Mouse (Mus musculus): ENCODE results near the gene E2f3. TPM values are rescaled to one million over a fixed set of nuclear protein-coding genes. Genes with fewer than 3 reads are reported as not detected.

E2f3 gene
- polyA plus RNA-seq, 1 experiment from 2014 or later = 4.7 TPM

GRCm38 (mm10) chr13:29973610-29974009 lies 12.3 kb downstream of the E2f3 start:
- no peak for ATAC-seq (replicated peaks)
- Histone ChIP-seq H3K4me3 (no peak overlapping the region), H3K4me2 (no peak overlapping the region), H3K36me3 (replicated peaks) (no peaks in the 10 kb centered on the region), H3K27me3 (replicated peaks) (no peaks in the 10 kb centered on the region), H3K27ac (no peak overlapping the region), H3K4me1 (no peaks in the 10 kb centered on the region), H3K9ac (no peak overlapping the region), H3K9me3 (no peaks in the 10 kb centered on the region)
- WGBS = 96% methylated on average over 6 of the region's 6 CpGs

GRCm38 (mm10) chr13:29970333-29970732 lies 15.5 kb downstream of the E2f3 start:
- no peak overlapping the region for H3K4me3 ChIP-seq
- no peak overlapping the region for H3K4me2 ChIP-seq
- no peaks in the 10 kb centered on the region for H3K4me1 ChIP-seq
- H3K27ac ChIP-seq = no peak overlapping the region
- ATAC-seq (replicated peaks) = no peak
- WGBS = 97% methylated on average over 7 of the region's 7 CpGs
- no peaks in the 10 kb centered on the region for H3K36me3 ChIP-seq (replicated peaks)
- H3K9ac ChIP-seq = no peak overlapping the region
- no peaks in the 10 kb centered on the region for H3K9me3 ChIP-seq
- no peaks in the 10 kb centered on the region for H3K27me3 ChIP-seq (replicated peaks)

- Histone ChIP-seq H3K27ac (no peak overlapping the region), H3K27me3 (replicated peaks) (no peaks in the 10 kb centered on the region), H3K4me3 (no peak overlapping the region), H3K36me3 (replicated peaks) (no peaks in the 10 kb centered on the region), H3K9ac (no peak overlapping the region), H3K4me1 (no peaks in the 10 kb centered on the region), H3K9me3 (no peaks in the 10 kb centered on the region), H3K4me2 (no peak overlapping the region)
- no peak for ATAC-seq (replicated peaks)
- WGBS = 94% methylated on average over 7 of the region's 7 CpGs
These were observed 17.2 kb downstream of the E2f3 start for GRCm38 (mm10) chr13:29968636-29969035.

- ATAC-seq (replicated peaks) = no peak
- no peak overlapping the region for H3K4me3 ChIP-seq
- WGBS = 94% methylated on average over 5 of the region's 5 CpGs
These were observed 18.5 kb downstream of the E2f3 start for GRCm38 (mm10) chr13:29967367-29967766.

GRCm38 (mm10) chr13:29966966-29967365 lies 18.9 kb downstream of the E2f3 start:
- Histone ChIP-seq H3K27me3 (replicated peaks) (no peaks in the 10 kb centered on the region), H3K36me3 (replicated peaks) (no peaks in the 10 kb centered on the region), H3K4me1 (no peaks in the 10 kb centered on the region), H3K9me3 (no peaks in the 10 kb centered on the region), H3K27ac (no peak overlapping the region), H3K9ac (no peak overlapping the region), H3K4me2 (no peak overlapping the region), H3K4me3 (no peak overlapping the region)
- over 99% methylated on average over 8 of the region's 8 CpGs for WGBS
- no peak for ATAC-seq (replicated peaks)

More at GRCm38 (mm10) chr13:29967367-29967766, 18.5 kb downstream of the E2f3 start:
- H3K9ac ChIP-seq = no peak overlapping the region
- no peak overlapping the region for H3K27ac ChIP-seq
- H3K36me3 ChIP-seq (replicated peaks) = no peaks in the 10 kb centered on the region
- no peaks in the 10 kb centered on the region for H3K4me1 ChIP-seq
- H3K4me2 ChIP-seq = no peak overlapping the region
- no peaks in the 10 kb centered on the region for H3K9me3 ChIP-seq
- no peaks in the 10 kb centered on the region for H3K27me3 ChIP-seq (replicated peaks)

GRCm38 (mm10) chr13:29964087-29964486 lies 21.8 kb downstream of the E2f3 start:
- ATAC-seq (replicated peaks) = no peak
- H3K4me1 ChIP-seq = no peaks in the 10 kb centered on the region
- H3K36me3 ChIP-seq (replicated peaks) = no peaks in the 10 kb centered on the region
- no peaks in the 10 kb centered on the region for H3K9me3 ChIP-seq
- H3K4me3 ChIP-seq = no peak overlapping the region
- H3K4me2 ChIP-seq = no peak overlapping the region
- WGBS = 97% methylated on average over 6 of the region's 6 CpGs
- H3K9ac ChIP-seq = no peak overlapping the region
- no peak overlapping the region for H3K27ac ChIP-seq
- H3K27me3 ChIP-seq (replicated peaks) = no peaks in the 10 kb centered on the region

DNA sequence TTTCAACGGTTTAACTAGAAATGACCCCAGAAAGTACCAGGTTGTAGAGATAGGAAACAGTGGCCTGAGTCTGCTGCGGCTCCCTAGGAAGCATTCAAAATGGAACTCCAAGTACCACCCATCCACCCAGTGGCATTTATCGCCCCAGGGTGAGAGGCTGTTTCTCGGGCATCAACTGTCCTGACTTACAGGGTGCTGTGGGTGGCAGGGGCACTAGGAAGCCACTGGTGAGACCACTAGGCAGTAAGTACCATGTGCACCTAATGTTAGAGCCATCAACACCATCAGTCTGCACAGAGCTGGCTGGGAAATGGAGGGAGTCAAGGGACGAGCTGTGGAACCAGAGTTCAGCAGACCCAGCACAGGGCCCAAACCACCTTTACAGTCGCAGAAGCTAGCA lies 25.4 kb downstream of the E2f3 start:
- Histone ChIP-seq H3K4me1 (no peaks in the 10 kb centered on the region), H3K9me3 (no peaks in the 10 kb centered on the region), H3K9ac (no peak overlapping the region), H3K36me3 (replicated peaks) (no peaks in the 10 kb centered on the region), H3K4me3 (no peak overlapping the region), H3K27me3 (replicated peaks) (no peaks in the 10 kb centered on the region), H3K4me2 (no peak overlapping the region), H3K27ac (no peak overlapping the region)
- no peak for ATAC-seq (replicated peaks)
- 91% methylated on average over 6 of the region's 6 CpGs for WGBS

DNA sequence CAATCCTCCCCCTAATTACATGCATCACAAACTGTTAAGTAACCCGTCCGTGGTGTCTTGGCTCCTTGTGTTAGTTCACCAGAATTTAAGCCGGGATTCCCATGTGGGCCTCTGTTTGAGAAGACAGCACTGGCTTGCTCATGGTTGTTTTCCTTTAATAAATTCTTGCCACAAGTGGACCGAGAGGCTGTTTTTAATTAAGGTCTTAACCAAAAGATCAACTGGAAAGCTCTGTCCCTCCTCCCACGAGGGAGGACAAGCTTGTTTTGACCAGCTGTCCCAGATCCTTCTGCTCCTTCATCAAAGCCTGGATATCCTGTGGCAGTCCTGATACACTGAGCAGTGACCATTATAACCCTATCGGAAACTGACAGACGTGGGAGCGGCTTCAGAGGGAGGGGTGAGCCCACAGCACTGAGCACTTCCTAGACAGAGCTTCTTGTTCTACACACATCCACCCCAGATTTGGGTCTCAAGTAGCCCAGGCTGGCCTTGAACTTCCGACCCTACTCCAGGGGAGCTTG lies 28.1 kb downstream of the E2f3 start:
- 72% methylated on average over 9 of the region's 9 CpGs for WGBS
- H3K36me3 ChIP-seq (replicated peaks) = no peaks in the 10 kb centered on the region
- no peak overlapping the region for H3K27ac ChIP-seq

DNA sequence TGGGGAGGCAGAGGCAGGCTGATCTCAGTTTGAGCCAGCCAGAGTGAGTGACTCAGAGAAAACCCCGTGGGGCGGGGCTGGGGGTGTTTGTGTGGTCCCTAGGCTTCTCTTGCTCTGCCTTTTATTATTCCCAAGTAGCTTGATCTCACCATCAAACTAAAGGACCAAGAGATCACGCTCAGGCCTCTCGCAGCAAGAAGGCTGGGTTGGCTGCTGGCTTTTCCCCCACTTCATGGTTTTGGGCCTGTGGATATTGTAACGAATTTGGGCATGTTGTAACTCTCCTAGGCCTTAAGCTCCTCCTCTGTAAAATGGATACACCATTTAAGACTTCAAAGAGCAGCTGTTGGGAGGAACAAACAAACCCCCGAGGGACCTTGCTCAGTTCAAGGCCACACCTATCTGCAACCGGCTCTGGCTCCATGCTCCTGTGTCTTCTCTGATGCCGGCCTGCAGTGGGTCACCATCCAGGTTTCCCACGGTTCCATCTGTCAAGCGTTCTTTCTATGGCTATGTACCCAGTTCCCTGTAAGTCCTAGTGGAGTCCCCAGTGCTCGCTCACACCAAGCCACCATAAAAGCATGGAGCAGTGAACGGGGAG lies 28.9 kb downstream of the E2f3 start:
- Histone ChIP-seq H3K27me3 (replicated peaks) (no peaks in the 10 kb centered on the region), H3K4me3 (no peak overlapping the region), H3K4me2 (no peak overlapping the region), H3K4me1 (no peaks in the 10 kb centered on the region), H3K9ac (no peak overlapping the region), H3K27ac (no peak overlapping the region), H3K9me3 (no peaks in the 10 kb centered on the region), H3K36me3 (replicated peaks) (no peaks in the 10 kb centered on the region)
- no peak for ATAC-seq (replicated peaks)
- WGBS = 95% methylated on average over 12 of the region's 12 CpGs

More for the DNA sequence above, 28.1 kb downstream of the E2f3 start:
- Histone ChIP-seq H3K4me1 (no peaks in the 10 kb centered on the region), H3K9ac (no peak overlapping the region), H3K4me2 (no peak overlapping the region), H3K4me3 (no peak overlapping the region), H3K9me3 (no peaks in the 10 kb centered on the region), H3K27me3 (replicated peaks) (no peaks in the 10 kb centered on the region)
- ATAC-seq (replicated peaks) = no peak

DNA sequence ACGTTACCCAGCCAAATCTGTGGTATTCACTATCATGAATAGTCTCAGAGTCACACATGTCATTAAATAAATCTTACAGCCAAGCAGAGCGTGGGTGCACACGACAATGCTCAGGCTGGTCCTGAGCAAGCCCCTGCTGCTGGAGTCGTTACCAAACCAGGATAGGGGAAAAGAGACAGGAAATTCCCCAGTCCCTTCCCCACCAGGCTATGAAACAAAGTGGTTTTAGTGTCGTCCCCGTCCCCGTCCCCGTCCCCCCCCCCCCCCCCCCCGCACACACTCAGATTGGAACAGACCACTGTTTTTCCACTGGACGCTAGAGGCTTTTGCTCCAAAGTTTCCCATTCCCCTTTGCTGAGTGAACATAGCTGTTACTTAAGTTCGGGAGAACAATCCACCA lies 30.6 kb downstream of the E2f3 start:
- ATAC-seq (replicated peaks) = no peak
- Histone ChIP-seq H3K27ac (no peak overlapping the region), H3K4me3 (no peak overlapping the region), H3K36me3 (replicated peaks) (no peaks in the 10 kb centered on the region), H3K9ac (no peak overlapping the region), H3K27me3 (replicated peaks) (no peaks in the 10 kb centered on the region), H3K4me2 (no peak overlapping the region), H3K4me1 (no peaks in the 10 kb centered on the region), H3K9me3 (no peaks in the 10 kb centered on the region)
- WGBS = 92% methylated on average over 10 of the region's 11 CpGs

- no peaks in the 10 kb centered on the region for H3K27me3 ChIP-seq (replicated peaks)
- H3K4me3 ChIP-seq = no peak overlapping the region
- H3K4me2 ChIP-seq = no peak overlapping the region
- no peak for ATAC-seq (replicated peaks)
- H3K36me3 ChIP-seq (replicated peaks) = no peaks in the 10 kb centered on the region
- H3K4me1 ChIP-seq = no peaks in the 10 kb centered on the region
- 97% methylated on average over 10 of the region's 10 CpGs for WGBS
- no peak overlapping the region for H3K9ac ChIP-seq
- H3K9me3 ChIP-seq = no peaks in the 10 kb centered on the region
- no peak overlapping the region for H3K27ac ChIP-seq
These were observed 31.1 kb downstream of the E2f3 start for GRCm38 (mm10) chr13:29954741-29955140.

DNA sequence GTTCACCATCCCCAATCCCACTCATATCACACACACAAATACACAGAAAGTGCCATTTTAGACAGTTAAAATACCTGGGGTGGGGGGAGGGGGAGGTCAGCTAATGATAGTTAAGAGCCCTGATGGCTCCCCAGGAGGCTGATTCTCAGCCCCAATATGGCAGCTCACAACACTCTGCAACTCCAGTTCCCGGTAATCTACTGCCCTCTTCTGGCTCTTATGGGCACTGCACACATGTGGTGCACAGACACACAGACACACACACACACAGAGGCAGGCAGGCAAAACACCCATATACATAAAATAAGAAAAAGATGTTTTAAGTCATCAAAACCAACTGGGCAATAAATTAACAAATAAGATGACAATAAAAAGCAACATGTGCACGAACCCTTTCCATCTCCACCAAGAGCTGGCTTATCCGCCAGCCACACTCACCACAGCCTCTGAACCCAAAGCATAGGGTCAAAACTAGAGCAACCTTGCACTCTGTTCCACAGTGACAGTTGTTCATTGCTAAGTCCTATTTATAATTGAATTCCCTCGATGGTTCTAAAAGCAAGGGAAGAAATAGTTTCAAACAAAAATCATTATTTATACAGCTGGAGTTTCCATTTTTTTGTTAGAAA lies 32.3 kb downstream of the E2f3 start:
- 94% methylated on average over 4 of the region's 4 CpGs for WGBS
- no peak for ATAC-seq (replicated peaks)
- no peak overlapping the region for H3K27ac ChIP-seq

GRCm38 (mm10) chr13:29946045-29946444 lies 39.8 kb downstream of the E2f3 start:
- H3K4me1 ChIP-seq = no peaks in the 10 kb centered on the region
- H3K4me3 ChIP-seq = no peak overlapping the region
- H3K27me3 ChIP-seq (replicated peaks) = no peaks in the 10 kb centered on the region
- WGBS = 88% methylated on average over 8 of the region's 8 CpGs
- no peak overlapping the region for H3K9ac ChIP-seq
- H3K36me3 ChIP-seq (replicated peaks) = no peaks in the 10 kb centered on the region
- no peak overlapping the region for H3K27ac ChIP-seq
- H3K4me2 ChIP-seq = no peak overlapping the region
- no peak for ATAC-seq (replicated peaks)
- no peaks in the 10 kb centered on the region for H3K9me3 ChIP-seq

More for the DNA sequence above, 32.3 kb downstream of the E2f3 start:
- no peak overlapping the region for H3K4me2 ChIP-seq
- no peaks in the 10 kb centered on the region for H3K27me3 ChIP-seq (replicated peaks)
- no peak overlapping the region for H3K9ac ChIP-seq
- no peaks in the 10 kb centered on the region for H3K9me3 ChIP-seq
- no peaks in the 10 kb centered on the region for H3K36me3 ChIP-seq (replicated peaks)
- no peaks in the 10 kb centered on the region for H3K4me1 ChIP-seq
- no peak overlapping the region for H3K4me3 ChIP-seq

Measured in midbrain, embryonic 15.5 days (tissue).